Mouse (Mus musculus): ENCODE measurements around the gene Tmc2. TPM values are rescaled to one million over a fixed set of nuclear protein-coding genes. Genes with fewer than 3 reads are reported as not detected.

Gene Tmc2
- total RNA-seq, 2 experiments from 2014 or later: not detected

- intact Hi-C loops (cut with DNase I): loop anchor here (5.0 kb wide), 1 partner anchor 68 kb away; no protein-coding TSS in a partner anchor
- no peak for DNase-seq
Measured at GRCm38 (mm10) chr2:130294218-130294935, 99.4 kb downstream of the Tmc2 start.

- intact Hi-C loops (cut with DNase I): loop anchor here (5.0 kb wide), 2 partner anchors 67 to 127 kb away; partner anchors contain the start of genes Pced1a and Vps16
- peak; percentile 76 for DNase-seq
Measured at GRCm38 (mm10) chr2:130294936-130295277, 99.9 kb downstream of the Tmc2 start, which contains the start of gene Ebf4. Gene Ebf4 (plus strand): TSS chr2:130295169.

DNA sequence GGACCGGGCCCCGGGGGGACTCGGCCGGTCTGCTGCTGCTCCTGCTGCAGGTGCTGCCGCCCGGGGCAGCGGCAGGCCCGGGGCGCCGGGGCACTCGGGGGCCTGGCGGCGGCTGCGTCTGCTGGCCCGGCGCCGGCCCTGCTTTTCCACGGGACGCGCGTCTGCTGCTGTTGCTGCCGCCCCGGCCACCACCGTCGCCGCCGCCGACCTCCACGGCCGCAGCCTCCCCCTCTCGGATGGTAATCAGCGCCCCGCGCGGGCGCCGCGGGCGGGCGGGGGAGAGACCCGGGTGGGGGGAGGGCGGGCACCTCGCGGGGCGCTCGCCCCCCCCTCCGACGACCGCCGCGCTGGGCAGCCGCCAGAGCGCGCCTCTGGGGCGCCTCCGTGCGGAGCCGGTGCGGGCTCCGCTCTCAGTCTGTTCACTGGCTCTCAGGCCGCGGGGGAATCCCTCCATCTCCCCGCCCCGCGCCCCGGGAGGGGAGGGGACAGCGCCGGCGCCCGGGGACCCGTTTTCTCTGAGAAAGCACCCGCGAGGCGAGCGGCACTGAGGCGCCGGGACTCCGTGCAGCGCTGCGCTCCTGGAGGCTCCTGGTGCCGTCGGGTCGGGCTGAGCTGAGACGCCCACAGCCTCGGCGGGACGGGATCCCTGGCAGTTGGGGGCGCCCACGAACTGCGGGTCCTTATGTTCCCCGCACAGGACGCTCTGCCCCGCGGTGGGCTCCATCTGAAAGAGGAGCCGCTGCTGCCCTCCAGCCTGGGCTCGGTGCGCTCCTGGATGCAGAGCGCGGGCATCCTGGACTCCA lies 100.5 kb downstream of the Tmc2 start:
- intact Hi-C loops (cut with DNase I): loop anchor here (5.0 kb wide), 1 partner anchor 127 kb away; the partner anchor contains the start of genes Pced1a and Vps16
- DNase-seq: peak; percentile 40

DNA sequence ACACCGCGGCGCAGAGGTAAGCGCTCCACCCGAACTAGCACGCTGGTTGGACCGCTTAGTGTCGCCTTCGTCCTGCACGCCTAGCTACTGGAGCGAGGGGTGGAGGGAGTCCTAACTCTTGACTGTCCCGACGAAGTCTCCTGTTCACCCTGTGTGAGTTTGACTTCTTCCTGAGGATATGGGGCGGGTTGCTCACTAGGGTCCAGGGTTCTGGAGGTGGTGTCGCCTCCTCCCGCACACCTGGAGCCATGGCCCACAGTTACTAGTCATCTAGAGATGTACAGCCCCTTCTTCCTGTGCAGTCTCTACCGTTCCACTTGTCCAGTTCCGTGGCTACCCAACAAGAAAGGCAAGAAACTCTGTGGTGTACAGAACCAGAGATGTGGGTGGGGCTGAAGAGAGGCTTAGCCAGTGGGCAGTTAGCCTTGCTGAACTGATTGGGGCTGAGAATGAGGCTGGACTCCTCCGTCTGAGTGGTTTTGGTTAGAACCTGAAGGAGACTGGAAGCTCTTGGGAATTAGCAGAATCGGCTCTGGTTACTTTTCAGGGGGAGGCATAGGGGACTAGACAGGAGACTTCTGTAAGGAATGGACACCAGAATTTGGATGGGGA lies 101.2 kb downstream of the Tmc2 start:
- intact Hi-C loops (cut with DNase I): loop anchor here (5.0 kb wide), 1 partner anchor 126 kb away; the partner anchor contains the start of genes Pced1a and Vps16
- DNase-seq: no peak

DNA sequence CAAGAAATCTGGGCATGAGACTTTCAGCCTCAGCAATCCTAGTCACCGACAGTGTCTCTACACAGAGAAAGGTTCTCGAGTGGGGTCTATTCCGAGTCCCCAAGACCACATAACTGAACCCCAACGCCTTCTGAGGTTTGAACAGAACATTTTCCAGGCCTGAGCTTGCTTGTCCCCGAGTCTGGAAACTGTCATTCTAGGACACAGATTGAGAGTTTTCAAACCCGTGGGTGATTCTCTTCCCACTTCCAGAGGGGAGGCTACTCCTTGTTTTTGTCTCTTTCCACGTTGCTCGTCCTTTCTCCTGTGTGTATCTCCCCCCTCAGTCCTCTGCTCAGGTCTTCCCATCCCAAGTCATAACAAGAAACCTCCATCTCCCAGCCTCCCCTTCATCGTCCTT lies 102.6 kb downstream of the Tmc2 start:
- no peak for DNase-seq
- intact Hi-C loops (cut with DNase I): loop anchor here (5.0 kb wide), 1 partner anchor 125 kb away; the partner anchor contains the start of genes Pced1a and Vps16

GRCm38 (mm10) chr2:130303014-130303413 lies 108.0 kb downstream of the Tmc2 start:
- intact Hi-C loops (cut with DNase I): no loop called here
- DNase-seq: no peak

Other genes with a start within 250 kb of the Tmc2 start
- 1 to 10 TPM; 2.3 to 2.4 TPM for gene Tgm3, start 182.8 kb upstream of the Tmc2 start, total RNA-seq (2021)
- gene Tgm6, start 82.8 kb upstream of the Tmc2 start, total RNA-seq (2021): under 1 TPM; 0.36 to 0.60 TPM
- gene Snrpb, start 15.8 kb upstream of the Tmc2 start, total RNA-seq (2021): 100 to 1,000 TPM; 131 to 148 TPM
- gene Nop56, start 79.2 kb downstream of the Tmc2 start, total RNA-seq (2021): 100 to 1,000 TPM; 187 to 188 TPM
- gene Idh3b, start 89.4 kb downstream of the Tmc2 start, total RNA-seq (2021): 100 to 1,000 TPM; 143 to 150 TPM
- gene Ebf4, start 100.0 kb downstream of the Tmc2 start, total RNA-seq (2021): 10 to 100 TPM; 11.7 to 16.5 TPM
- gene Cpxm1, start 202.4 kb downstream of the Tmc2 start, total RNA-seq (2021): 10 to 100 TPM; 25.2 to 26.4 TPM
- gene Gm28372, start 210.0 kb downstream of the Tmc2 start, total RNA-seq (2021): not detected
- not detected for gene 1700020A23Rik, start 210.1 kb downstream of the Tmc2 start, total RNA-seq (2021)
- not detected for gene Tmem239, start 211.3 kb downstream of the Tmc2 start, total RNA-seq (2021)
- gene Vps16, start 229.1 kb downstream of the Tmc2 start, total RNA-seq (2021): 100 to 1,000 TPM in 1 of 2 experiments, 10 to 100 TPM in 1; 96.4 to 113 TPM
- gene Pced1a, start 229.5 kb downstream of the Tmc2 start, total RNA-seq (2021): 10 to 100 TPM; 31.7 to 33.2 TPM